Mouse (Mus musculus): ENCODE measurements around the gene Shroom3.

The Shroom3 gene

DNA sequence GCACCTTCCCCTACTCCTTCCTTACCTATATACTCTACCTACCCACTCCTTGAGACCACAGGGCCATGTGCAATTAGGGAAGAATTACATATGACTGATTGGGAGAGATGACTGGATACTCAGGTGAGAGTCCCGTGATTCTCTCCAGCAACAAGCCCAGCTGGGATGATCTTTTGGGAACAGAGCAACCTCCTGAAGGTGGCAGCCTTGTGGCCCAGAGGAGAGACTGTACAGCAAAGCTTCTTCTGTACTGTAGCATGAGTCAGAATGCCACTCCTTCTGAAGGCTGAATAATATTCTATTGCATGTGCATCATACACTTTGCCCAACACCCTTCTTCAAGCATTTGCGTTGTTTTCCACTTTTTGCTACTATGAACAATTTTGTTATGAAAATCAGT lies 319.4 kb downstream of the Shroom3 start:
- DNase-seq (ENCODE audit: low read depth, low spot score) = peak; percentile 46

DNA sequence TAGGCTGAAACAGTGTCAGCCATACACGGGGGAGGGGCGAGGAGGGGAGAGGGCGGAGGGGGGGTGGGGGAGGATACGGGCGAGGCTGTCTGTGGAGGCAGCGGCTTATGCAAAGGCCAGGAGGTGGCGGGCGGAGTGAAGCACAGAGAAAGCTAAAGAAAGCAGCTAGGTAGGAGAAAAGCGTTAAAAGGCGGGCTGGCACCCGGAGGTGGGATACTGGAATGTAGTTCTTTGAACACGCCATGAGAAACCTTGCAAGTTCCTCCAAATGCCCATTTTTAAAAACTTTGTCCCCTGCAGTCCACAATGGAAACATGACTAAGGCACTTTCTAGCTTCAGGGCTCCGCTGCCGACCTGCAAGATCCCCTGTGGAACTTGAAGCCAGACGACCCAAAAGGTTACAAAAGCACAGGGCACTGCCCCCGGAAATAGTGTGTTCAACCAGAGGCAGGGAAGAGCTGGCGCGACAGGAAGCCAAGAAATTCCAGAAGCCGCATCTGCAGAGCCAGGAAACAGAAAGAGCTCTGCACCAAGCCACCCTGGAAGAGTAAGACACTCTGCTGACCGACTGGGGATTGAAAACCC lies 322.1 kb downstream of the Shroom3 start:
- DNase-seq (ENCODE audit: low read depth, low spot score) = peak; percentile 80

DNA sequence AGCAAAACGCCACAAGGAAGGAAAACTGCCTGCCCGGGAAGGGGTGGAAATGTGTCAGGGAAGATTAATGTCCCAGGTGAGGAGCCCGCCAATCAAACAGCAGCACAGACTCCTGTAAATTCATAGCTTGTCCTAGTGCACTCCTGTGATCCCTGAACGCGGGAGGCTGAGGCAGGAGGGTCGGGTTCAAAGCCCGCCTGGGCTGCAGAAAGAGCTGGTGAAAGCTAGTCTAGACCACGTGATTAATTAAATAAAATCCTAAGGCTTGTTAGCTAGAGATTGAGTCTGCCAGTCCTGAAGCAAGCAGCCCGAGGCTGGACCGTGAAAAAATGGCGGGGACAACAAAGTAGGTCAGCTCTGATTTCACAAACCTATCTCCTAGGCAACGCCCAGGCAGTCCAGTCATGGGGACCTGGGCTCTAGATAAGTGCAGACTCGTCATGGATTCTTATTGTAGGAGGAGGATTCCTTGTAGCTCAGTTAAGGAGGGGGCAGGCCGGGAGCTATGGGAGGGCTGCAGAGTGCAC lies 322.6 kb downstream of the Shroom3 start:
- peak; percentile 74 for DNase-seq (ENCODE audit: low read depth, low spot score)

DNA sequence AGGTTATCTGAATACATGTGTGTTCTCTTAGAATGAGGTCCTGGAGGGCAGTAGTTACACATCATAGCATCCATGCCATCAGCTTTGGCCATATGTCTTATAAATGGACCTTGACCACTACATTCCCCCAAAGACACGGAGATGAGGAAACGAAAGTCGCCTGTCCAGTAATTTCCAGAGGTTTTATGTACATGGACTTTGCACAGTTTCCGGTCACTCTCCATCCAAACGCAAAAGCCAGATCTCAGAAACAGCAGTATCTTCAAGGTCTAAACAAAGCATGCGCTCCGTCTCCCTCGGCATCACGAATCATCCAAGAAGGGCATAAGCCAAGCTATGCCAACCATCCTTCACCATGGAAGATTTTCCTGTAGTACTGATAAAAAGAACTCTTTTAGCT lies 325.0 kb downstream of the Shroom3 start:
- DNase-seq (ENCODE audit: low read depth, low spot score) = no peak
